Mouse (Mus musculus) T-helper 17 cell (primary cell): ENCODE results near the gene Hadha.

Experiments used
- in situ Hi-C, 2 experiments: fragments of 300-600 bp; cut with MboI, MseI; formaldehyde crosslinking; loops; 1 replicate in 1 of 2; 2 replicates in 1 of 2; pipeline ENCODE4 v1.15.1; 2025; ENCODE audit warnings: high pct_unique_total_duplicates in 2 of 2

The Hadha gene

GRCm38 (mm10) chr5:30072825-30073821, 81.8 kb downstream of the Hadha start, which contains the start of gene Tyms:
Gene Tyms, minus strand, starts transcription at chr5:30073617.
- in situ Hi-C loops, result no loop called here

GRCm38 (mm10) chr5:30072377-30072776, 82.6 kb downstream of the Hadha start:
- in situ Hi-C loops, result no loop called here

- in situ Hi-C loops, result no loop called here
Observed at GRCm38 (mm10) chr5:30071677-30072076, 83.3 kb downstream of the Hadha start.
